Mouse (Mus musculus) cerebellum, postnatal 10 days (tissue): ENCODE results near the gene Abca2.
A peak's percentile ranks its signal among the peaks of the same experiment; 100 is the strongest.

Experiments
- DNase-seq, 2 experiments: peaks; one replicate each; pipeline ENCODE4 v3.0.0; 2021; ENCODE audit warnings: mixed read lengths in 2 of 2

The Abca2 gene

GRCm38 (mm10) chr2:25425481-25425880 lies 3.0 kb upstream of the Abca2 start:
- peak; percentile 67 to 70 for DNase-seq

- DNase-seq = peak; percentile 91
Measured at GRCm38 (mm10) chr2:25426721-25427191, 1.7 kb upstream of the Abca2 start.

- DNase-seq = no peak
Measured at GRCm38 (mm10) chr2:25427256-25427655, 1.2 kb upstream of the Abca2 start.

GRCm38 (mm10) chr2:25429435-25430180 lies 1.1 kb downstream of the Abca2 start:
- DNase-seq = peak; percentile 83 to 86

- peak in 1 of 2 experiments; percentile 53 for DNase-seq
Measured at GRCm38 (mm10) chr2:25430395-25431233, 2.1 kb downstream of the Abca2 start.

- DNase-seq = peak in 1 of 2 experiments; percentile 47
Measured at GRCm38 (mm10) chr2:25431308-25431855, 2.9 kb downstream of the Abca2 start.

- no peak for DNase-seq
Measured at GRCm38 (mm10) chr2:25432326-25433098, 4.0 kb downstream of the Abca2 start.

- DNase-seq = no peak
Measured at GRCm38 (mm10) chr2:25433101-25433500, 4.6 kb downstream of the Abca2 start.

- peak; percentile 93 to 94 for DNase-seq
Measured at GRCm38 (mm10) chr2:25434292-25434691, 5.8 kb downstream of the Abca2 start.

GRCm38 (mm10) chr2:25436286-25436820 lies 7.8 kb downstream of the Abca2 start:
- no peak for DNase-seq

- no peak for DNase-seq
Measured at GRCm38 (mm10) chr2:25441067-25441466, 12.6 kb downstream of the Abca2 start.

GRCm38 (mm10) chr2:25442682-25443081 lies 14.2 kb downstream of the Abca2 start:
- DNase-seq = no peak

GRCm38 (mm10) chr2:25450853-25451647 lies 22.5 kb downstream of the Abca2 start:
- no peak for DNase-seq

GRCm38 (mm10) chr2:25452951-25453350 lies 24.4 kb downstream of the Abca2 start:
- no peak for DNase-seq

- peak; percentile 41 to 42 for DNase-seq
Measured at GRCm38 (mm10) chr2:25456205-25456953, 27.9 kb downstream of the Abca2 start, which contains the start of gene Clic3. Clic3 (plus strand) TSS chr2:25456838.

- peak; percentile 88 for DNase-seq
Measured at GRCm38 (mm10) chr2:25457022-25457896, 28.8 kb downstream of the Abca2 start.

- peak; percentile 69 to 73 for DNase-seq
Measured at GRCm38 (mm10) chr2:25458911-25459310, 30.4 kb downstream of the Abca2 start.

- DNase-seq = peak in 1 of 2 experiments; percentile 72
Measured at GRCm38 (mm10) chr2:25460135-25460534, 31.6 kb downstream of the Abca2 start.

GRCm38 (mm10) chr2:25460551-25461309 lies 32.2 kb downstream of the Abca2 start, which contains the start of gene Paxx:
Paxx (minus strand) TSS chr2:25461094.
- peak; percentile 93 for DNase-seq
